Mouse (Mus musculus): Measurements from ENCODE around the gene Mpped2.

DNA sequence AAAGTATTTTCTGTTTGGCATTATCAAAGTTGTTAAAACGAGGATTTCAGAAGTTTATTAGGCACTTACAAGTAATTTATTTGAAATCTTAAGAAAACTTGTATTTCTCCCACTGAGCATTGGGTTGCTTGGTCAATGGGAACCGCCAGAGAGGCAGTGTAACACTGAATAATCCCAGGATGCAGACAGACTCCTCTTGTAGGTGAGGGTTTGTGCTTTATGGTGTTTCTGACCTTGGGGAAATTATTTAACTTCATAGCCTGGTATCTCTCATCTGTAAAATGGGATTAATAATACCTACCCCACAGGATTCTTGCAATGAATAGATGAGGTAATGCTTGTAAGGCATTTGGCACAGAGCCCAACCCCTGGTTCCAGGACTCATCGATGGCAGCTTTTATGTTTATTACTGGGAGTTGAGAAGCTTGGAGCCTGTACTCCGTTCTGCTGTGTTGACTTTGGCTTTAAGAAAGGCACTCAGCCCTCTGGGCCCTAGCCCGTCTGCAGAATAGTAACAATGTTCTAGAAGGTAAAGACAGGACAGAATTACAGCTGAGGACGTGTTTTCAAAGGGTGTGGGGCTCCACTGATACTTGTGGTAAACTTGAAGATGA, 37.0 kb downstream of the Mpped2 start:
- TF ChIP-seq USF1 (IDR thresholded peaks at IDR 0.05; ENCODE audit: low read depth) (no peak), CTCF (IDR thresholded peaks at IDR 0.05; ENCODE audit: control insufficient read depth, insufficient read depth, insufficient read length) (no peak), FOSL1 (IDR thresholded peaks at IDR 0.05; ENCODE audit: insufficient read depth, low read length, poor library complexity, severe bottlenecking) (no peak), MAX (IDR thresholded peaks at IDR 0.05) (no peak), MYOD1 (IDR thresholded peaks at IDR 0.05; ENCODE audit: control insufficient read depth, insufficient read length, low read depth) (no peak), MYOG (IDR thresholded peaks at IDR 0.05; ENCODE audit: control insufficient read depth, extremely low read depth, insufficient read length) (no peak), CEBPB (IDR thresholded peaks at IDR 0.05; ENCODE audit: low read depth) (no peak)
